Mouse (Mus musculus) gastrocnemius, postnatal 14 days (tissue): Measurements from ENCODE around the gene Snai1. TPM values are rescaled to one million over a fixed set of nuclear protein-coding genes. Genes with fewer than 3 reads are reported as not detected.
A peak's percentile ranks its signal among the peaks of the same experiment; 100 is the strongest.

Experiments
- DNase-seq: peaks from one replicate; pipeline ENCODE4 v3.0.0; 2021; ENCODE audit warnings: mixed read lengths
- intact Hi-C: fragments of 180-260 bp; cut with DNase I; formaldehyde crosslinking; loops from one replicate; pipeline ENCODE4 v1.15.1; 2025; ENCODE audit warnings: low total_unique reads
- total RNA-seq, 2 experiments: library from RNA; stranded (reverse); gene quantifications; 2 replicates each; pipeline ENCODE4 v1.2.3; 2021

The Snai1 gene
- total RNA-seq, 2 experiments from 2014 or later, result 3.2 to 3.5 TPM

- intact Hi-C loops, result no loop called here
- DNase-seq, result no peak
These were observed 8.6 kb downstream of the Snai1 start for GRCm38 (mm10) chr2:167546447-167547195.

DNA sequence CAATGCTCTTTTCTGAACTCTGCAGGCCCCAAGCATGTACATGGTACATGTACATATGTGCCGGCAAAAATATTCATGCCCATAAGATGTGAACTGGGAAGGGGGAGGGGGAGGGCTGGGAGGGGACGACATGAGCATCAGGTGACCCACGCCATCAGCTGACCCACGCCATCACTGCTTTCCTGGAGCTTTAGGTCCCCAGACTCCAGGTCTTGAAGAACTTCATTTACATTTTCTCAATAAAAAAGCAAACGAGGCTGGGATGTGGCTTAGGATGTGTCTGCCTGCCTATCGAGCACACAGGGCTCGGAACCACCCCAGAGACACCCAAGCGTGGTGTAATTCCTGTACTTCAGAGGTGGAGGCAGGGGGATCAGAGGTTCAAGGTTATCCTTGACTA is 9.4 kb downstream of the Snai1 start:
- intact Hi-C loops, result no loop called here

DNA sequence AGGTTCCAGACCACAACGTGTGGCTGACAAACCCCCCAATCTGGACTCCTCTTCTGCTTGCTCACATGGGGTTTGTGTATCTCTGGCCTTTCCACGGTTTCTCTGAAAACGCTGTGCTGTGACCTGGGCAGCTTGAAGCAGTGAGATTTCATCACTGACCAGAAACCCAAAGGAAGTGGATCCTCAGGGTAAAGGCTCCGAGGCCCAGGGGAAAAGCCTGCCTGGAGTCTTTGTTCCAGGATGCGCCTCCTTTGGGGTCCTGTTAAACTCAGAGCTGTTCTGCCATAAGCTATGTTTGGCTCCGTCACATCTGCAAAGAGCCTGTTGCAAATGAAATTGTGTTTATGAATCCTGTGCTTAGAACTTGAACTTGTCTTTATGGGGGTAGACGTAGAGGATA is 11.0 kb downstream of the Snai1 start:
- intact Hi-C loops, result no loop called here
- no peak for DNase-seq

More for the DNA sequence above, 9.4 kb downstream of the Snai1 start:
- no peak for DNase-seq

DNA sequence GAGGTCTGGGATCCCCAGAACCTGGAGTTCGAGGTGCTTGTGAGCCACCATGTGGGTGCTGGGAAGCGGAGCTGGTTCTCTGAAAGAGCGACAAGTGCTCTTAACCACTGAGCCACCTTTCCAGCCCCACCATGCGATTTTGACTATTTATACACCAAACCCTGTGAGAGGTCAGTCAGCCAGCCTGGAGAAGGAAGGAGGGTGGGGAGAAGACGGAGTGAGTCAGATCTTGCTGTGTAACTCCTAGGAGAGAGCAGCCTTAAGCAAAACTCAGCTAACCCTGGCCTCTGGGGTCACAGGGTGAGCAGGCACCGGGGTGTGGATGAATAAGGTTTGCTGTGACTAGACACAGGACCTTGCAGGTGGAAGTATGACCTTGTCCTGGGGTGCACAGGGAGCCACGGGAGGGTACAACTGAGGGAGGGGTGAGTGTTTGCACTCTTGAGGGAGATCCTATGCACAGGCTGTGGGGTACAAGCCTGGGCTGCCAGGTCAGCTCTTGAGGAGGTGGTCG is 12.4 kb downstream of the Snai1 start:
- DNase-seq, result no peak
- intact Hi-C loops, result no loop called here

- intact Hi-C loops, result no loop called here
- DNase-seq, result no peak
These were observed 13.4 kb downstream of the Snai1 start for GRCm38 (mm10) chr2:167551342-167551920.

GRCm38 (mm10) chr2:167552292-167552691 is 14.3 kb downstream of the Snai1 start:
- intact Hi-C loops, result no loop called here

DNA sequence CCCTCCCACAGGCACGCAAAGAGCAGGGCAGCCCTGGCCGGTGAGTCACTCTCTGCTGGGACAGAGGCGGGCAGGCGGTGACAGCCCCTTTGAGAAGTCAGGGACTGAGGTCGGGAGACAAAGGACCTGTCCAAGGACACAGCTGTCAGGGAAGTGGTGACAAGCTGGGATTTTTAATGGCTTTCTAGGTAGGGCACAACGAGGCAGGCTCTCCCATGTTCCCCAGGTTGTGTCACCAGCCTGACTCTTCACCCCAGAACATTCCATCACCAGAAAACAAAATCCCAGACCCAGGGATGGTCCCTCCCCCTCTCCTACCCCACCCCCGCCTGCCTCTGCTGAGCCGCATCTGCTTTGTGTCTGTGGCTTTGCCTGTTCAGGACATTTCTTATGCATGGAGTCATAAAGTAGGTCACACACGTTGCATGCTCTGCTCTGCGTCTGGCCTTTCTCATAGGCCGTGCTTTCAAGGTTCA is 15.0 kb downstream of the Snai1 start:
- intact Hi-C loops, result no loop called here
- DNase-seq, result no peak

More at GRCm38 (mm10) chr2:167552292-167552691, 14.3 kb downstream of the Snai1 start:
- DNase-seq, result no peak

DNA sequence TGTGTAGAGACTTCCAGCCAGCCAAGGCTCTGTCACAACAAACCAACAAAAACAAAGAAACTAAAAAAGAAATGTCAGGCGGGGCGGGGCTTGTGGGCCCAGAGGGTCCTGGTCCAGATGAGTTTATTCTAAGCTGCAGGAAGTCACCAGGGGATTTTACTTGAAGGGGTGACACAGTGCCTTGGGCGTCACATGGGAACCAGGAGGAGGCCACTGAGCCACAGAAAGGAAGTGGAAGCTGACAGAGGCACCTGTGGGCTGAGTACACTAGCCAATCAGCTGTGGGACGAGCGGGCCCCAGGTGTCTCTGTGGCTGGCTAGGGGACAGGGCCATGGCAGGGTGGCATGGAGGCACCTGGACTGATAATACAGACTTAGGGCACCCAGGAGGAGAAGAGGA is 17.8 kb downstream of the Snai1 start:
- intact Hi-C loops, result no loop called here
- DNase-seq, result no peak

DNA sequence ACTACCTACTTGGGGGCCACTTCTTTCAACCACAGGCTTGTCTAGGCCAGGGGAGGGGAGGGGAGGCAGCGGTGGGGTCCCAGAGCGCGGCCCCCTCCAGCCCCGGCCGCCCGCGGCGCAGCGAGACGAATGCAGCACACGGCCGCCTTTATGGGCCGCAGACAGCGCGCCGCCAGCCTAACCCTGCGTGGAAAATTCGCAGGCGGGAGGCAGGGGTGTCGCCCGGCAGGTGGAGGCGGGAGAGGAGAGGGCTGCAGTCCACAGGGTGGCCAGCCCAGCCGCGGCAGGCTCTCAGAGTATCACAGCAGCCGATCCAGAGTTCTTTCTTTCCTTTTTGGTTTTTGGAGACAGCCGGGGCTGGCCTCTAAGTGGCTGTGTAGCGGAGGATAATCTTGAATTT is 21.4 kb downstream of the Snai1 start:
- no peak for DNase-seq
- intact Hi-C loops, result no loop called here

DNA sequence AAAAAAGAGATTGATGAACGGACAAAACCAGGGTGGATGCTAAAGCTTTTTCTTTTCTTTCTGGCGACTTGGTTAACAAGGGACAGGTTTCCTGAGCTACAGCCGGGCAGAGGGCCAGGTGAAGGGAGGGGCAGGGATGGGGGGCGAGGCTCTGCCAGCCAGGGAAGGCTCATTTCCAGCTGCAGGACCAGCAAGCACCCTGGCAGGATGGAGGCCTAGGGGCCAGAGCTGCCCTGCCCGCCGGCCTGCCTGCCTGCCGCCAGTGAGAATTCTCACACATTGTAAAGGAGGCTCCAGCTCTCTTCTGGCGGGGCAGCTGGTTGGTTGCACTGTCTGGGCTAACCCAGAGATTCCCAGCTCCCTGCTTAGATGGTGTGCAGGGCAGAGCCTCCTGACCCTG is 24.1 kb downstream of the Snai1 start:
- intact Hi-C loops, result no loop called here
- peak; percentile 70 for DNase-seq

GRCm38 (mm10) chr2:167563035-167563434 is 25.0 kb downstream of the Snai1 start:
- intact Hi-C loops, result no loop called here
- no peak for DNase-seq

DNA sequence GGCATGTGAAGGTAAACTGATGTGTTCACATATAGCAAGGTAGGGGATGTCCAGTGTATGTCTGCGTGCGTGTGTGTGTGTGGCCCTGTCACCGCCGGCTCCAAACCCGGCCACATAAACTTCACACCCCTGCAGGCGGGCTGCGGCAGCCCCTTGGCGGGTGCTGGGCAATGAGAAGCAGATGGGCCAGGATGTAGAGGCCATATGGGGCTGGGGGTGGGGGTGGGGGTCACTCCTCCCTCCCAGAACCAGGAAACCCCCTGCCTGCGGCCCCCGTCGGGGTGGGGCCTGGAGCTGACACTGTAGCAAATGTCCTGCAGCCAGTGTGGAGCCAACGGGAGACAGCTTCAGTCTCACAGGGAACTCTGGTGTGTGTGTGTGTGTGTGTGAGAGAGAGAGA is 25.7 kb downstream of the Snai1 start:
- intact Hi-C loops, result no loop called here
- DNase-seq, result no peak

DNA sequence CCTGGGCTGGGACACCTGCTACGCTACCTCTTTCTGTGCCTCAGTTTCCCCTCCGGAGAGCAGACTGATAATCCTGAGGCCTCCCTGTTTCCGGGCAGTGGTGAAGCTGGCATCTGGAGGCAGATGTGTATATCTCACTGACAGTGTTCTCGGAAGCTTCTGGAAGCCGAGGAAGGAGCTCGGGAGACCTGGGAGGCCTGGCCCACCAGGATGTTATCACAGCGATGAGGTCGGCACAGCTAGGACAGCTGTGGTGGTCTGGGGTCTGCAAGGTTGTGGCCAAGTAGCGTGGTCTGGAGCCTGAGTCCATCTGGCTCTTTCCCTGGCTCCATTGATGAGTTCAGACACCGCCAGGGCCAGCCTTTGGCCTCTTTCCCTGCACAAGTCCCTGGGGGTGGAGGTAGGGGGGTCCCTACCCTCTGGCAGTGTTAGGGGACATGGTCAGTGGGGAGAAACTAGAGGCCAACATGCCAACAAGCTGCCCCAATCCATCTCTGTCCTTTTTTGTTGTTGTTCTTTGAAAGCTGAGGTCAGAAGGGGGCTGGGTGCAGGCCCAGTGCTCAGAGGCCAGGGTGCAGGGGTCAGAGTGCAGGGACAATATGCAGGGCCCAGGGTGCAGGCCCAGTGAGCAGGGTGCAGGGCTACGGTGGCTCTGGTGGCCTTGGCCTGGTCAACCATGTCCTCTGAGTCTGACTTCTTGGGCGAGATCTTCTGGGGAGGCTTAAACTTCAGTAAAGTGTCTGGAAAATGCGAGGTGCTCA is 26.7 kb downstream of the Snai1 start:
- DNase-seq, result no peak
- intact Hi-C loops, result no loop called here

DNA sequence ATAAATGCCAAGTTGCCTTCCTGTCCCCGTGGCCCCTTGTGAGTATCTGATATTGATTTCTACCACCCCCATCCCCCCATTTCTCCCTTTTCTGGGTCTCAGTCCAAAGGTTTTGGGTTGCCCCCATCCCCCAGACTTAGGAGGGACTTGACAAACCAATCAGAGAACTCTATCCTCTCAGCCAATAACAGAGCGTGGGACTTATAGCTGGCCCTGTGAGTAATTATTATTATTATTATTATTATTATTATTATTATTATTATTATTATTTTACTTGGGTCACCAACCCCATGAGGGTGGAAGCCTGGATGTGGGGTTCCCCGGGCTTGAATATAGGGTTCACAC is 27.3 kb downstream of the Snai1 start:
- no peak for DNase-seq
- intact Hi-C loops, result no loop called here

DNA sequence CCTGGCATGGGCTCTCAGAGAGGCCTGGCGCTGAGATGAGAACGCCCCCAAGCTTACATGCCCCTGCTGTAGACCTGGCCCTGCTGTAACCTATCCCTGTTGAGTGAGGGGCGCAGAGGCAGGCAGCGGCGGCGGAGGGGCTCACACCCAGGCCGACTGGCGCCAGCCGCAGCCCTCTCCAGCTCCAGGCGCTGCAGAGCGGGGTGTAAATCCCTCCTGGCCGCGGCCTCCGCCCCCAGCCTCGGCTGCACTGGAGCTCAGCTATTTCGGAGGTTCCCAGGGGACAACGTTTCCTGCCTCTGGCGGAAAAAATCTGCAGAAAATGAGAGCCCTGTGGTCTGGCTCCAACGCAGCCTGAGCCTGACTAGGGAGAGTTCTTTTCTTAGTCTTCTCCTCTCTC is 27.7 kb downstream of the Snai1 start:
- intact Hi-C loops, result no loop called here
- peak; percentile 81 for DNase-seq

- DNase-seq, result no peak
- intact Hi-C loops, result no loop called here
These were observed 30.1 kb downstream of the Snai1 start for GRCm38 (mm10) chr2:167568112-167568511.

GRCm38 (mm10) chr2:167569934-167570651 is 32.1 kb downstream of the Snai1 start:
- peak; percentile 88 for DNase-seq
- intact Hi-C loops, result no loop called here

GRCm38 (mm10) chr2:167570815-167571214 is 32.8 kb downstream of the Snai1 start:
- DNase-seq, result no peak
- intact Hi-C loops, result no loop called here

GRCm38 (mm10) chr2:167571442-167572220 is 33.6 kb downstream of the Snai1 start:
- no peak for DNase-seq
- intact Hi-C loops, result no loop called here
